Mouse (Mus musculus) CD4-positive, CD25-positive, alpha-beta regulatory T cell, adult 9 weeks (primary cell): ENCODE data around the gene Cpsf4. TPM values are rescaled to one million over a fixed set of nuclear protein-coding genes. Genes with fewer than 3 reads are reported as not detected.

Source experiments
- polyA plus RNA-seq: library from polyadenylated mRNA; unstranded; fragments of 100-300 nt; shearing (Covaris generic); gene quantifications from one replicate; pipeline ENCODE4 v1.2.1, GENCODE M21; 2017

Cpsf4 gene
- polyA plus RNA-seq = 32.3 TPM

GRCm38 (mm10) chr5:145166536-145167305 is at the start of gene Cpsf4, which contains the start of gene Ptcd1:
Cpsf4 (plus strand) TSS chr5:145167213.
Ptcd1 (minus strand) TSS chr5:145167108.

DNA sequence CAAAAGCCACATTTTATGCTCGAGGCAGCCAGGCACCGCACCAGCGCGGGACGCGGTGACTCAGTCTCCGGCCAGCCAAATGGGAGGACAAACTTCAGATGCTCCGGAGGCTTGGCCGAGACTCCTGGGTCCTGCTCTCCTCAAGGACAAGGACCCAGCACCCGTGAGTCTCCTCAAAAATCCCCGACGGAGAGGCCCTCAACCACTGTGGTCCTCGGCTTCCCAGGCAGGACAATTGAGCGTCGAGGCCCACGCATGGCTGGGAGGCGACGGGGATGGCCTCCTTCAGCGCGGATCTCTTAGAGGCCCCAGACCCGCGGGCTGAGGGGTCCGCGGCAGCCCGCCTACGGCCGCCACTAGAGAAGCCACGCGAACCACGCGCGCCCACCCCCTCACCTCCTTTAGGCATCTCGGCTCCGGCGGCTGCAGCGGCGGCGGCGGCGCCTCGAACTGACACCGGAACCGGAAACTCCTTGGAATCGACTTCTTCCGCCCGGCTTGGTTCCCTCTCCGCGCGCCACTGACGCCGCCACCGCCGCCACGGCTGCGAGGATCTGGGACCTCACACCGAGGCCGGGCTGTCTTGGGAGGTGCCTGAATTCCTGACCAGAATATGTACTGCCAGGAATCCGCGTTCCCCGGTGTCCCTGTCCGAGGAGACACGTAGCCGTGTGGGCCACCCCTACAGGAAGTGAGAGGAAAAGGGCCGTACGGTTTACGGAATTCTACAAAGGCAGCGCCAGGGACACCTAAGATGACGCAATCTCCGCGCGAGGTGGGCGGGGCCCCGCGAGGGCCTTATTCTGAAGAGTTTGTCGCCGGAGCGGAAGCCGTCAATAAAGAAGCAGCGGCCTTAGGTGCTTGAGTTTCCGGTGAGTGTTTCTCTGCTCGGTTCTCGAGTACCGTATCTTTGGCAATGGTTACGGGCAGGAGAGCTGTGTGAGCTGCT is 27.2 kb upstream of the Cpsf4 start, which contains the start of the genes Pdap1 and Bud31:
TSS of gene Pdap1 (minus strand) at position 668 of the 949 bp plus-strand sequence.
TSS of gene Bud31 (plus strand) at position 792 of the 949 bp plus-strand sequence.

GRCm38 (mm10) chr5:145191962-145192361 is 24.9 kb downstream of the Cpsf4 start, which contains the start of gene Atp5j2:
Atp5j2 (minus strand) TSS chr5:145192062.

GRCm38 (mm10) chr5:145201321-145201991 is 34.4 kb downstream of the Cpsf4 start, which contains the start of gene Zkscan14:
Zkscan14 (minus strand) TSS chr5:145201868.

GRCm38 (mm10) chr5:145203936-145204691 is 37.1 kb downstream of the Cpsf4 start, which contains the start of gene Zkscan5:
Zkscan5 (plus strand) TSS chr5:145204562.

DNA sequence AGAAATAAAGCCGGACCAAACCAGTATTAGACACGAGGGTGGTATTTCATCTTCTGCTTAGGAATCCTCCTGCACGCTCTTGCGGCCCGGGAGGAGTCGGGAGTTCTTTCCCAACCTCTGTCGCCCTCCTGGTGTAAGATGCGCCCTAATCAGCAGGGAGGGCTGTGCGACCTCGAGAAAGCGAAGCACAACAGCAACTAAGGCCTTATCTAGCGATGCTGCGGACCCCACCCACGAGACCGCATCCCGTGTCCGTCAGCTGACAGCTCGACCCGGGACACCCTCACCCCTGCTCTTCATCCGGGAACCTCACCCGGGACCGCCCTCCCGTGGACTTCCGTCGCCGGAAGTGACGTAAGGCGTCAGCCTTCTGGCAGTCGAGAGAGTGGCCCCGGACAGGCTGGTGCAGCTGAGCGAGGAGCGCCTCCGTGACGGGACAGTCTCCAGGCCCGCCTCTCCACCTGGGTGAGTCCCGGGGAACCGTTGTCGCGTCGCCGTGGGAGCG is 64.4 kb downstream of the Cpsf4 start, which contains the start of gene Zfp655:
TSS of gene Zfp655 (plus strand) at position 349 of the 505 bp plus-strand sequence.

Other genes starting within 250 kb of the Cpsf4 start
- 3.6 TPM for gene Smurf1, start 201.4 kb upstream of the Cpsf4 start, polyA plus RNA-seq
- not detected for gene Gm4871, start 134.5 kb upstream of the Cpsf4 start, polyA plus RNA-seq
- gene 1700018F24Rik, start 124.2 kb upstream of the Cpsf4 start, polyA plus RNA-seq = not detected
- gene Arpc1a, start 83.4 kb upstream of the Cpsf4 start, polyA plus RNA-seq = 109 TPM
- gene Kpna7, start 83.2 kb upstream of the Cpsf4 start, polyA plus RNA-seq = not detected
- 1,330 TPM for gene Arpc1b, start 53.0 kb upstream of the Cpsf4 start, polyA plus RNA-seq
- gene Pdap1, start 27.0 kb upstream of the Cpsf4 start, polyA plus RNA-seq = 56.0 TPM
- gene Bud31, start 26.9 kb upstream of the Cpsf4 start, polyA plus RNA-seq = 232 TPM
- 34.3 TPM for gene Ptcd1, start 105 bp upstream of the Cpsf4 start, polyA plus RNA-seq
- 488 TPM for gene Atp5j2, start 24.8 kb downstream of the Cpsf4 start, polyA plus RNA-seq
- 30.7 TPM for gene Zkscan14, start 34.7 kb downstream of the Cpsf4 start, polyA plus RNA-seq
- gene Zkscan5, start 37.3 kb downstream of the Cpsf4 start, polyA plus RNA-seq = 10.9 TPM
- gene Zfp655, start 64.5 kb downstream of the Cpsf4 start, polyA plus RNA-seq = 62.6 TPM
- 0.97 TPM for gene Zscan25, start 113.3 kb downstream of the Cpsf4 start, polyA plus RNA-seq
- gene Cyp3a57, start 178.1 kb downstream of the Cpsf4 start, polyA plus RNA-seq = not detected